Mouse (Mus musculus) left cerebral cortex, postnatal 10 days (tissue): ENCODE measurements around the gene Moxd1. TPM values are rescaled to one million over a fixed set of nuclear protein-coding genes. Genes with fewer than 3 reads are reported as not detected.
A peak's percentile ranks its signal among the peaks of the same experiment; 100 is the strongest.
"Not testable (repeated sequence)": the region's sequence is repeated elsewhere in the genome, so short reads cannot be mapped to it uniquely, and the experiment has no call there.

Source experiments
- DNase-seq, 2 experiments: peaks; one replicate each; pipeline ENCODE4 v3.0.0; 2021 to 2022; ENCODE audit warnings: low spot score in 2 of 2, mixed read lengths in 1 of 2; ENCODE audit errors: extremely low spot score in 1 of 2
- intact Hi-C: fragments of 180-260 bp; cut with DNase I; formaldehyde crosslinking; loops from one replicate; pipeline ENCODE4 v1.15.1; 2025
- total RNA-seq, 2 experiments: library from RNA; stranded (reverse); gene quantifications; 2 replicates each; pipeline ENCODE4 v1.2.3; 2021

The Moxd1 gene
- total RNA-seq, 2 experiments from 2014 or later: 7.3 to 9.3 TPM

DNA sequence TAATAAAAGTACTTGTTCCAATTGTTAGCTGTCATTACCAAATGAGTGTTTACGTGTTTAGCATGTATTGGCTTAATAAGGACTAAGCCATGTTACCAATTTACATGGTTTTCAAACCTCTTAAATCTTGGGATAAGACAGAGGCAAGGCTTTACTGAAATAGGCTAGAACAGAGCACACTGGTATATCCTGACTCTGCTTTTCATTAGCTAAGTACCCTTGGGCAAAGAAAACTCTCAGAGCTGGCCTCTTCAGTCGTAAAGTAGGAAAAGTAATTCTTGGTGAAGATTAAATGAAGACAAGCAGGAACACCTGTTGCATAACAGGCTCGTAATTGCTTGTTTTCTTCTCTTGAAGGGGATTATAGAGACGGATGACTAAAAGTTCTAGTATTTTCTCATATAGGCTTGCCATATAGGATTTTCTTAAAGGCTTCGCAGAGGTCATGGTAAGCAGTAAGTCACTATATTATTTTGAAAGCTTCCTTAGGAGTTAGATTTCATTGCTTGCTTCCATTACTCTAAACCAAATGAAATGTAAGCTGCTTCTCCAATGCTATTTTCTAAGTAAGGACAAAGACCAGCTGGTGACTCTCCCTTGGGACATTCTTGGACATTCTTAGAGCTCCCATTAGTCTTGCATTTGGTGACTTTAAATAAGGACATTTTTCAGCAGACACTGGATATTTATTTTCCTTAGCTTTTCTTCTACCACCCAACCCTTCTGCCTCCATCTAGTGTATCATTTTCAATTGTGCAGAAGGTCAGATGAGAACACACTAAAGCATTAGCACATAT lies 36.7 kb downstream of the Moxd1 start:
- intact Hi-C loops: no loop called here
- no peak for DNase-seq

GRCm38 (mm10) chr10:24267520-24267919 lies 44.2 kb downstream of the Moxd1 start:
- no peak for DNase-seq
- intact Hi-C loops: no loop called here

DNA sequence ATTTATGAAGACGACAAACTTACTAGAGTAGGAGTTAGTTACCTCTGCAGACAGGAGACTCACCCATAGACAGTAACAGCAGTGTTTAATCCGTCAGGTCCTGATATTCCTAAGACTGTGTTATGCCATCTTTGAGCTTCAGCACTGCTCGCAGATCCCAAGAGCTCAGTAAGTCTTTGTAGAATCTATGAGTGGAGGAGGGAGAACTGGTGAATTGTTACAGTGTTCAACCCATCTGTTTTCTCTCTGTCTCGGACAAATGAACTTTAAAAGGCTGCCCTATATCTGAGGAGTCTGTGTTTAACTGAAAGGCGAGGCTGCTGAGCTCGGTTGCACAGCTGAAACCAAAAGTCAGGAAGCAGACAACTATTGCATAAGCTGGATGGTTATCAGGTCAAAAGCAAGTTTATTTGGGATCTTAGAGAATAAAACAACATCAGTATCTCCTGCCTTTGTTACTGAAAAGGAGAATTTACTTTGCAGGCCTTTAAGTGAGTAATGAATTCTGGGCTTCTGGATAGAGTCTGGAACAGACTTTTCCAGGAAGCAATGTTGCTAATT lies 47.8 kb downstream of the Moxd1 start:
- DNase-seq: no peak
- intact Hi-C loops: no loop called here

DNA sequence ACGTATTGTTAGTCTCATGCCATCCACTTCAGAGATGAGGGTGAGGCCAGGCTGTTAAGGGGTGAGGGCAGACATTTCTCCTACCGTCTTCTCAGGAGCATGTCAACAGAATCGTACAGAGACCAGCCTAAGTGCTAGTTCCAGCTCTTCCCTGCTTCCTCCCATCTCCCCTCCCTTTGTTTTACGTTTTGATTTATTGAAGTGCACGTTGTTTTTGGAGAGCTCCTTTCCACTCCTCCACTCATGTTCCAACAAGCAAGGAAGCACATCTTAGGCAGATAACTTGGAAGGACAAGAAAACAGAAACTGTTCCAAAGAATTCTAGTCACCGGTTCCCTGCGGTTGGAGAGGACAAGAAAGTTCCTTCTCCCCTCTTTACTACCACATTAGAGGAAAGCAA lies 52.9 kb downstream of the Moxd1 start:
- DNase-seq: no peak
- intact Hi-C loops: no loop called here

- intact Hi-C loops: no loop called here
- DNase-seq: no peak
Observed at GRCm38 (mm10) chr10:24282650-24283049, 59.3 kb downstream of the Moxd1 start.

DNA sequence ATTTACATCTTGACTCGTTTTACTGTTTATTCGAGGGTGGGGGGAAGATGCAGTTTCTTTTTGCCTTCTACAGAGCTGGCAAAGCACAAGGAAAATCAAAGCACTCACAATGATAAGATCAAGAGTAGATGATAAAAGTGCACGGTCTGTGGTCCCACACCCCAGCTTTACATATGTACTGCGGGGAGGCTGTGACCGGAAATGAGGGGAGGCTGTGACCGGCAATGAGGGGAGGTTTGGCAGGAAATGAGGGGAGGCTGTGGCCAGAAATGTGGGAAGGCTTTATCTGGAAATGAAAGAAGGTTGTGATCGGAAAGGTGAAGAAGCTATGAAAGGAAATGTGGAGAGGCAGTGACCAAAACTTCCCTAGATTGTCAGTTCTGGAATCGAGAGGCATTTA lies 68.3 kb downstream of the Moxd1 start:
- no peak for DNase-seq
- intact Hi-C loops: loop anchor here (10.0 kb wide), 1 partner anchor 477 kb away; no protein-coding TSS in a partner anchor

- DNase-seq: no peak
- intact Hi-C loops: loop anchor here (10.0 kb wide), 1 partner anchor 478 kb away; no protein-coding TSS in a partner anchor
Observed at GRCm38 (mm10) chr10:24292671-24293070, 69.4 kb downstream of the Moxd1 start.

GRCm38 (mm10) chr10:24296608-24297007 lies 73.3 kb downstream of the Moxd1 start:
- intact Hi-C loops: loop anchor here (10.0 kb wide), 1 partner anchor 482 kb away; no protein-coding TSS in a partner anchor
- no peak for DNase-seq

DNA sequence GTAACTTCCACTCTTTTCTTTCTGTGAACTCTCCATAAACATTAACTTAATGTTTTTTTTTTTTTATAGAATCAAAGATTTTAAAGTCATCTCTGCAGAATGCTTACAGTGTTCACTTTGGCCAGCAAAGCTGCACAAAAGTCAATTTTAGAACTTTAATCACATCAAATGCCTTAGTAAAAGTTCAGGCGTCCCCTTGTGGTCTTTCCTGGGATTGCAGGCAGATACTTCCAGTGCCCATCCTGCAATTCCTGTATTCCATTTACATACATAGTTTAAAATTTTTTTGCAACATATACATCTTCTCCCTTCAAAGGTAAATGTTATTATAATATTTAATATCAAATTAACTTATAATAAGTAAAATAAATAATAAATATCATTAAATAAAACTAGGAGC lies 74.5 kb downstream of the Moxd1 start:
- DNase-seq: peak; percentile 26 to 47
- intact Hi-C loops: loop anchor here (1.0 to 10.0 kb wide), 2 partner anchors 105 to 483 kb away; no protein-coding TSS in a partner anchor

GRCm38 (mm10) chr10:24298260-24299244 lies 75.2 kb downstream of the Moxd1 start:
- DNase-seq: peak; percentile 56 to 58
- intact Hi-C loops: loop anchor here (1.0 to 10.0 kb wide), 2 partner anchors 106 to 484 kb away; no protein-coding TSS in a partner anchor

- peak; percentile 74 to 80 for DNase-seq
Observed at GRCm38 (mm10) chr10:24312191-24312611, 88.9 kb downstream of the Moxd1 start.

GRCm38 (mm10) chr10:24317126-24317836 lies 94.0 kb downstream of the Moxd1 start:
- intact Hi-C loops: no loop called here
- peak; percentile 38 to 82 for DNase-seq

More at GRCm38 (mm10) chr10:24312191-24312611, 88.9 kb downstream of the Moxd1 start:
- intact Hi-C loops: loop anchor here (2.0 kb wide), 1 partner anchor 313 kb away; no protein-coding TSS in a partner anchor

DNA sequence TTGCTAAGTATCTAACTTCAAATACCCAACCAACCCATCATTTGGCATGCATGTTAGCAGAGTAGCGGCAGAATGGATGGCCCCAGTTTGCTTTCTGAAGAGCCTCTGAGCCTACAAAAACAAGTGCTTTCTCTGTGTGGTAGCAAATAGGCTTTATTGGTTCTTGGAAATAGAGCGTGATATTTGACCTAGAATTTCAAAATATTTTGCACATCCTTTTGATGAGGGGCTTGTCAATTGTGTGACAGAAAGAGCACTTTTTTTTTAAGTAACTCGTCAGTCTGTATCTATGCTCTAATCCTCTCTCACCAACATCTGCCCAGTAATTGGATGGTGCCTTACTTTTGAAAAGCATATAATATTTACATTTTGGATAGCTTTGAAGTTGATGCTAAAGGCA lies 97.0 kb downstream of the Moxd1 start:
- no peak for DNase-seq
- intact Hi-C loops: no loop called here

DNA sequence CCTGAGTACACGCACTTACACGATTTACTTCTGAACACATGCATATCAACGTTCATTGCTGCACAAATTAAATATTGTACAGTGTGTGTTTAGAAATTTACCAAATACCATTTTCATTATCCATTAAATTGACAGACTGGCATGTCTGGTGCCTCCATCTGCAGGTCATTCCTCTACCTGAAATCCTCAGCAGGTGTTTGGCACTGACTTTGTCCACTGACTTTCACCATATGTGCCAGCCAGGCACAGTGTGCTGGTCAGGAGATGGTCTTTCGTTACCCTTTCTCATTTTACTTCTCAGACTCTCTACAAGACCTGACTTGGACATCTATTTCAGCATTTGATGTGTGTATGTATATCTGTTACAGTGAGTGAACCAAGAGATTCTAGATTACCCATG lies 99.7 kb downstream of the Moxd1 start:
- DNase-seq: no peak
- intact Hi-C loops: no loop called here

DNA sequence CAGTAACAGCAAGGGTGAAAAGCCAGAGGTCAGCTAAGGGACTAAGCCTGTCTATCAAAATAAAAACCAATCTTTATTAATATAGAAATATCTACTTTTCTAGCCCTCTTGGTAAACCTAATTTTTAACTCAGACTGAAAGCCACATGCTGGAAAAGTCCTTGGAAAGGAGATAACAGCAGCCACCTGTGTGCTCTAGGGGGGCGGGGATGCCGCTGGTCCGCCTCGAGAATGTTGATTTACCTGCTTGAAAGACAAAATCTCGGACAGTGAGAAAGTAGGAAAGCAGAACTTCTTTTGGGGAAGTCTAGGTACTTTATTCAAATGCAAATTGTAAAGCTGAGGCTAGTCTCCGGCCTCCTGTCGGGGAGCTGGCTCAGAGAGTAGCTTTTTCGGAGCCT lies 103.9 kb downstream of the Moxd1 start:
- intact Hi-C loops, DNase-seq: not testable (repeated sequence)

- no peak for DNase-seq
- intact Hi-C loops: loop anchor here (5.0 to 10.0 kb wide), 2 partner anchors 262 to 290 kb away; partner anchors contain the start of gene Ccn2
Observed at GRCm38 (mm10) chr10:24332799-24333198, 109.5 kb downstream of the Moxd1 start.

DNA sequence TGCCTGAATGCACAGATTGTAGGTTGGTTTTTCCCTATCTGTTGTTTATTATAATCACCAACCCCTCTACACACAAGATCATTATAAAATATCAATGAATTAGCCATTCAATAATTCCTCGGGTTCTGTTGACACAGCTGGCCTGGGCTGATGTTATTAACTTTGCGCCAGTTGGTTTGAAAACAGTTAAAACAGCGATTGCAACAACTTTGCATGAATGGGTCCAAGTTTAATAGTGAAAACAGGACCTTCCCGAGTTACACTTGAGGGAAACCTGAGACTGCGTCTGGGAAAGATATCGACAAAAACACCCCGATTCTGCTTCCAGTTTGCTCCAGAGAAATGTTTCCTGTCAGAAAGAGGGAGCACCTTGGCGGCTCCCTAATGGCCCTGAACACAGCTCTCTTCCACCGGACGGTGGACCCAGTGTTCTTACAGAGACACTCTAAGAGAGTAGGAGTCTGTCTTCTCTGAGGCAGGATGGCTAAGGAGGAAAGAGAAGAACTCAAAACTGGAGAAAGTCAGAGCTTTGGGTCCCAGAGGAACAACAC lies 116.4 kb downstream of the Moxd1 start:
- no peak for DNase-seq
- intact Hi-C loops: loop anchor here (10.0 kb wide), 1 partner anchor 255 kb away; the partner anchor contains the start of gene Ccn2
